17 mouse cellular contexts compared by ENCODE assay signal in genomic region chr6:88409492-88409891, GRCm38 (mm10). TPM values are rescaled to one million over a fixed set of nuclear protein-coding genes. Genes with fewer than 3 reads are reported as not detected.
DNase-seq lines count a peak whose midpoint lies in the region; ATAC-seq and TF ChIP-seq lines count a peak whose summit lies in the region.
"Had no signal": no experiment of that assay in that cellular context is flagged by ENCODE, and none has a peak within 500 bp of the region (broad histone marks: within the 10 kb centered on the region; RNA-seq: fewer than 3 reads in every experiment).

No protein-coding gene starts in this region.

- no peaks in the 10 kb centered on the region for H3K36me3 ChIP-seq in midbrain, embryonic 11.5 days (ENCODE audit: control insufficient read depth, insufficient read depth, low read length)
- no peaks in the 10 kb centered on the region for H3K36me3 ChIP-seq in midbrain, postnatal 0 days (ENCODE audit: insufficient read depth, low read length)
- no peaks in the 10 kb centered on the region for H3K36me3 ChIP-seq in hindbrain, embryonic 13.5 days
- H3K36me3 ChIP-seq: heart, embryonic 12.5 days; limb, embryonic 15.5 days had no signal

- peak overlapping the region; percentile 69 for H3K27ac ChIP-seq in midbrain, embryonic 11.5 days (ENCODE audit: low read depth, low read length)
- H3K27ac ChIP-seq in midbrain, postnatal 0 days (ENCODE audit: low read depth, low read length) = no peak overlapping the region; the same call in 1 of the 2 replicates
- peak overlapping the region; percentile 56; the same call in 1 of the 2 replicates for H3K27ac ChIP-seq in hindbrain, embryonic 13.5 days
- H3K27ac ChIP-seq: limb, embryonic 15.5 days; macrophage had no signal

- ATAC-seq in midbrain, embryonic 11.5 days (ENCODE audit: low FRiP score) = peak; percentile 68; the same call in 1 of the 2 replicates
- ATAC-seq in midbrain, postnatal 0 days (ENCODE audit: low FRiP score) = no peak
- ATAC-seq in hindbrain, embryonic 13.5 days (ENCODE audit: low FRiP score) = no peak; the same call in 1 of the 2 replicates
- ATAC-seq in inflammation-experienced regulatory T-cells, adult 6 months = no peak
- ATAC-seq: activated CD4-positive, CD25-positive, alpha-beta regulatory T cell, adult 4 months; intestine, embryonic 16.5 days had no signal

- no peak for TF ChIP-seq CTCF in midbrain, postnatal 0 days (IDR thresholded peaks at IDR 0.05)

- H3K27me3 ChIP-seq in midbrain, embryonic 11.5 days (ENCODE audit: control insufficient read depth, insufficient read depth, low read length) = no peaks in the 10 kb centered on the region
- no peaks in the 10 kb centered on the region for H3K27me3 ChIP-seq in midbrain, postnatal 0 days (ENCODE audit: insufficient read depth, low read length)
- H3K27me3 ChIP-seq in hindbrain, embryonic 13.5 days = no peaks in the 10 kb centered on the region
- H3K27me3 ChIP-seq: heart, embryonic 12.5 days; limb, embryonic 15.5 days had no signal

- DNase-seq in embryo, embryonic 11 days = peak; percentile 42
- DNase-seq in embryo, embryonic 10 days (ENCODE audit: low spot score) = no peak
- peak; percentile 90 for DNase-seq in midbrain, embryonic 11.5 days (ENCODE audit: low spot score, missing footprints)
- no peak for DNase-seq in midbrain, postnatal 0 days (ENCODE audit: low spot score)
- no peak for DNase-seq in cerebellum, postnatal 14 days
- no peak for DNase-seq in cerebellum, adult 8-10 months
- DNase-seq: cerebellum, postnatal 36 days; layer of hippocampus, adult 9-11 months; right cerebral cortex, postnatal 25 days had no signal

- peaks cover 15% of the 10 kb centered on the region for H3K4me1 ChIP-seq in midbrain, embryonic 11.5 days (ENCODE audit: control insufficient read depth, insufficient read depth, low read length)
- H3K4me1 ChIP-seq in midbrain, postnatal 0 days (ENCODE audit: insufficient read depth, low read length) = no peaks in the 10 kb centered on the region
- peaks cover 16% of the 10 kb centered on the region for H3K4me1 ChIP-seq in hindbrain, embryonic 13.5 days (replicated peaks)

- H3K9ac ChIP-seq in midbrain, embryonic 11.5 days (ENCODE audit: low read length) = peak overlapping the region; percentile 44; the same call in 1 of the 2 replicates
- H3K9ac ChIP-seq in midbrain, postnatal 0 days (replicated peaks; ENCODE audit: low read length, poor library complexity, severe bottlenecking) = no peak overlapping the region
- H3K9ac ChIP-seq in hindbrain, embryonic 13.5 days = no peak overlapping the region
- H3K9ac ChIP-seq: heart, embryonic 12.5 days; limb, embryonic 15.5 days had no signal

- H3K4me3 ChIP-seq in midbrain, embryonic 11.5 days (ENCODE audit: low read depth, low read length) = no peak overlapping the region
- no peak overlapping the region for H3K4me3 ChIP-seq in midbrain, postnatal 0 days (ENCODE audit: low read depth, low read length)
- H3K4me3 ChIP-seq in hindbrain, embryonic 13.5 days = no peak overlapping the region
- H3K4me3 ChIP-seq: heart, embryonic 12.5 days; limb, embryonic 15.5 days had no signal

- 3% methylated on average over 5 of the region's 5 CpGs for whole genome bisulfite sequencing in midbrain, embryonic 11.5 days
- 11% methylated on average over 5 of the region's 5 CpGs for WGBS in midbrain, postnatal 0 days
- 9% methylated on average over 5 of the region's 5 CpGs for WGBS in hindbrain, embryonic 13.5 days

- H3K9me3 ChIP-seq in midbrain, embryonic 11.5 days (ENCODE audit: control insufficient read depth, low read length) = no peaks in the 10 kb centered on the region
- no peaks in the 10 kb centered on the region for H3K9me3 ChIP-seq in midbrain, postnatal 0 days (ENCODE audit: low read length)
- H3K9me3 ChIP-seq in hindbrain, embryonic 13.5 days = no peaks in the 10 kb centered on the region
- H3K9me3 ChIP-seq: G1E; heart, embryonic 12.5 days; limb, embryonic 15.5 days had no signal

- peak overlapping the region; percentile 10; the same call in 1 of the 2 replicates for H3K4me2 ChIP-seq in midbrain, embryonic 11.5 days
- H3K4me2 ChIP-seq in midbrain, postnatal 0 days (ENCODE audit: low read depth, low read length, poor library complexity, severe bottlenecking) = no peak overlapping the region
- no peak overlapping the region for H3K4me2 ChIP-seq in hindbrain, embryonic 13.5 days
- H3K4me2 ChIP-seq: heart, embryonic 12.5 days; limb, embryonic 15.5 days had no signal

RNA-seq across cellular contexts. Expression of gene Eefsec, which starts 36.8 kb away (rescaled TPM):
- polyA plus RNA-seq in midbrain, embryonic 11.5 days (2014; fragmentation: Nextera tagmentation; extraction: Ambion mirVana) = 33.7 and 39.6 TPM in 2 replicates
- 23.7 and 26.8 TPM in 2 replicates for total RNA-seq in midbrain, postnatal 0 days (2014; rRNA removed)
- 24.4 and 27.8 TPM in 2 replicates for polyA plus RNA-seq in midbrain, postnatal 0 days (2015; fragmentation: Nextera tagmentation; extraction: Ambion mirVana)
- polyA plus RNA-seq in hindbrain, embryonic 13.5 days (2015; fragmentation: Nextera tagmentation; extraction: Ambion mirVana) = 25.2 and 27.4 TPM in 2 replicates
- polyA plus RNA-seq in inflammation-experienced regulatory T-cells, adult 6 months (2017; shearing (Covaris generic)) = 10 to 100 TPM; 18.1 to 35.8 (median 34.7) TPM

RNA-seq across cellular contexts. Expression of gene Ruvbl1, which starts 55.7 kb away (rescaled TPM):
- polyA plus RNA-seq in midbrain, embryonic 11.5 days (2014; fragmentation: Nextera tagmentation; extraction: Ambion mirVana) = 164 and 165 TPM in 2 replicates
- total RNA-seq in midbrain, postnatal 0 days (2014; rRNA removed) = 34.5 and 42.9 TPM in 2 replicates
- polyA plus RNA-seq in midbrain, postnatal 0 days (2015; fragmentation: Nextera tagmentation; extraction: Ambion mirVana) = 67.6 and 73.5 TPM in 2 replicates
- 93.7 and 95.4 TPM in 2 replicates for polyA plus RNA-seq in hindbrain, embryonic 13.5 days (2015; fragmentation: Nextera tagmentation; extraction: Ambion mirVana)
- polyA plus RNA-seq in inflammation-experienced regulatory T-cells, adult 6 months (2017; shearing (Covaris generic)) = 10 to 100 TPM; 51.3 to 68.4 (median 59.4) TPM

Comparison
In these comparisons a context has a peak if more than half of its experiments do, and no peak if none do; other contexts are left out.
1. DNase-seq: peak in embryo, embryonic 11 days (single experiment) and midbrain, embryonic 11.5 days (single experiment); none in embryo, embryonic 10 days (single experiment), midbrain, postnatal 0 days (single experiment), cerebellum, postnatal 14 days (0 of 2) and cerebellum, adult 8-10 months (single experiment).